Mouse (Mus musculus) common myeloid progenitor, adult 5-6 weeks (primary cell): ENCODE data around the gene Pip4k2a. TPM values are rescaled to one million over a fixed set of nuclear protein-coding genes. Genes with fewer than 3 reads are reported as not detected.

Source experiments
- ATAC-seq: replicated peaks from 2 replicates; pipeline ENCODE4 v1.8.0; 2016; ENCODE audit warnings: low read depth, mild to moderate bottlenecking, moderate TSS enrichment, inconsistent platforms; ENCODE audit not compliant: poor library complexity, severe bottlenecking
- total RNA-seq: library from RNA; stranded (forward); fragments of 200-1000, 187-1606 nt; gene quantifications from 2 replicates; pipeline ENCODE4 v1.2.3, GENCODE M21; 2017

Gene Pip4k2a
- total RNA-seq, 1 experiment from 2014 or later, result 51.8 TPM

DNA sequence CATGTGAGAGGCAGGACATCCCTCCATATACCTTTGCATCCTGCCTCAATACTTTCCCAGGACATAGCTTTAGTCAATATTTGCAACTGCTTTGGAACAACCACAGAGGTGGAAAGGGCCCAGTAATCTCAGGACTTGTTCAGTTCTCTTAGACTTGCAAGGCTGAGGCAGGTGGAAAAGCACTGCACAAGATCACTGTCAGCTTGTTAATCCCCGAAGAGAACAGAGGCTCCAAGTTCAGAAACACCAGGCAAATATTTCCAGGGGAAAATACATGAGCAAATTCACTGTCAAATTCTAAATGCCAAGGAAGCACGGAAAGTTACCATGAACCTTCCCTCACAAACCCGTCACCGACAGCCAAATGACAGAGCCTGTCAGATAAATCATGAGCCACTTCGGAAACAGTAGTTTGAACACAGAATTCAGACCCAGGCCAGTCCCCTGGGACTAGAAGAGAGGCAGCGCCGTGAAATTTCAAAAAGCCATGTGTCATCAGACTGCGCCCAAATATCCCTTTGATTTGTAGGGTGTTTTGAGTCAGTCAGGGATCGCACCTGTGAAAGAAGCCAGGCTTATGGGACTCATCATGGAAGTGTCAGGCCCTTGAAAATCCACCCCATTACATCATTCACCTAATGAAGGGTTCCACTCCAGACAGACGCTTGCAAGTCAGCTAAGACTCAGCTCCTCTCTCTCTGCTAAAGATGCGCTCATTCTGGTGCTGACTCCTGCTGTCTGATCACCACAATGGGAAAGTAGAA is 184.1 kb downstream of the Pip4k2a start:
- no peak for ATAC-seq

DNA sequence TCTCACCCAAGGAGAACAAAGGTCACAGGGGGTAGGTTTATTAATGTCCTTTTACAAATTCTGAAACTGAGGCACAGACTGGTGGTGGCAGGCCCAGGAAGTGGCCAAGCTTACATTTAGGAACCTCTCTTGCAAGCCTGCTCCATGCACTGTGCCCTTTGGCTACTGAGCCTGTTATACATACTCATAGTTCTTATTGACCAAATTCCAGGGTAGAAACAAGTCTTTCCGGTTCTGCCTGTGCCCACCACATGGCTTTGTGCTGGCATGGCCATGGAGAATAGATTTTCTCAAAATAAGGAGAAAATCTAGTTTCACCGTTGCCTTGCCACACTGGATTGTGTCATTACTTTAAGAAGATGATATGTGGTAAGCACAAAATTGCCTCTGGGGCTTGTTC is 190.0 kb downstream of the Pip4k2a start:
- ATAC-seq, result no peak

DNA sequence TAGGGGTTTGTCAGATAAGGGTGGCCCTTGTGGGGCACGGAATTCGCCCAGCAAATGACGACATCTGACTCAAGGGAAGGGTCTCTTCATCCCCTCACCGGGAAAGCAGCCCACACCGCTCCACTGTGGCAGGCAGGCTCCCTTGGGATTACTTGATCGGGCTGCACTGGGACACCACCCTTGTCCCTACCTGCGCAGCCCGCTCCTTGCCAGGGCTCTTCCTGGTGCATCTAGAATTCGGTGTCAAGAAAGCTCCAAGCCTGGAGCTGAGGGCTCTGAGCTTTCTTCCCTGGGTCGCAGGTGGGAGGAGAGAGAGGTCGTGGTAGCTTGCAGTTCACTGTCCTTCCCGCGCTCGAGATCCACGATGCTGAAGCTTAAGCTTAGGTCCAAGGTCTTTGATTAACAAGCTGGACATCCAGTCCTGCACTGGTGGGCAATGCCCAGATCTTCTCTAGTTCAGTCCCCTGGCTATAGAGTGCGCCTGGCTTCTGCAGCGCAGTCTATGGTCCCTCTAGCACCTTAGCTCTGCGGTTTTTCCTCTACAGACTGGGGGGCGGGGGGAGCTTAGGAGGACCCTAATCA is 196.6 kb downstream of the Pip4k2a start:
- ATAC-seq, result 0 out of 2 replicates have a peak, but pooled peaks have one; percentile 9

DNA sequence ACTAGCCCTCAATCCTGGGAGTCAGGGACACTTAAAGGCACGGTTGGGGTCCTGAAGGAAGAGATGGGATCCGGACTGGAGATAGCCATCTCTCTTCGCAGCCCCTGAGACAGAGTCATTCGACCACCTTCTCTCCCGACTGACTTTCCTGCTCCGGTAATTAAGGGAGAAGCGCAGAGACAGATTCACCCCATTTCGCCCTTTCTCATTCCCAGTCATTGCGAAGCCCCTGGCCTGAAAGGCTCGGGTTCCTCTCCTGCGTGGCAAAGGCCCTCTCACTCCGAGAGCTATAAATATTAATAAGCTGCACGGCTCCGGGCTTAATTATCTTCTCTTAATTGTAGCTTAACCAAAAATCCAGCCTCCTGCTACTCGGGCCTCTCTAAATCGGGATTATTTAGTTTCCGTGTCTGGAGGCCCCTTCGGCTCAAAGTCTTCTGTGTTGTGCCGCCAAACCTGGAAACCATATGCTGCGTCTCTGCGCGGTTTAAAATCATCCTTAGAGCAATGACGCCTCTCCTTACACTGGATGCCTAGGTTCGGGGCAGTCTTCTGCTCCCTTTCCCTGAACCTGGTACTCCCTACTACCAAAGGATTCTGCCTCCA is 197.2 kb downstream of the Pip4k2a start:
- ATAC-seq, result no peak

DNA sequence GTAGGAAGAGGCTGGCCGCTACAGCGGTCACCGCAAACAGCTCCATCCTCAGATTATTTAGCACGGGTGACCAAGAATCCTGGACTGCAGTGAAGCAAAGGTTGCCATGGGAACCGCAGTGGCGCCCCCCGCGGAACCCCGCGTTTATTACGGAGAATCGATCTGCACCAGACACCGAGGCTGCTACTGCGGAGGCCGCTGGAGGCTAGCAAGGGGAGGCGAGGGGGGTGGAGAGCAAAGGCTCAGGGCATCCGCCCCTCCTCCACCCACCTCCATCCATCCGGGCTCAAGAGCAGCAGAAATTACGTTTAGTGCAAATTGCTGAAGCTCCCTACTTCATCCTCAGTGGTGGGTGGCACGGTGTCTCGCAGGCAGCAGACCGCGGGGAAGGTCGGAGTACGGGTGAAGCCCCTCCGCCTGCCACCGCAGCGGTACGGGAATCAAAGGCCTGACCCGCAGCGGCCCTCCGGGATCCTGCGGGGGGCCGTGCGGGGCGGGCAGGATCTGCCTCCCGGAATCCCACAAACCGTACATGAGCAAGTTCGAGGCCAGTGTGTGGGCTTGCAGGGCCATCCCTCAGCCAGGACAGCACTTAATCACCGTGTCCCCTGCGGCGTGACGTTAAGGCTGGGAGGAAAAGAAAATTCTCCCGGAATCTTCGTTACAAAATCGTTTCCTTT is 197.8 kb downstream of the Pip4k2a start:
- ATAC-seq, result peak; percentile 55

DNA sequence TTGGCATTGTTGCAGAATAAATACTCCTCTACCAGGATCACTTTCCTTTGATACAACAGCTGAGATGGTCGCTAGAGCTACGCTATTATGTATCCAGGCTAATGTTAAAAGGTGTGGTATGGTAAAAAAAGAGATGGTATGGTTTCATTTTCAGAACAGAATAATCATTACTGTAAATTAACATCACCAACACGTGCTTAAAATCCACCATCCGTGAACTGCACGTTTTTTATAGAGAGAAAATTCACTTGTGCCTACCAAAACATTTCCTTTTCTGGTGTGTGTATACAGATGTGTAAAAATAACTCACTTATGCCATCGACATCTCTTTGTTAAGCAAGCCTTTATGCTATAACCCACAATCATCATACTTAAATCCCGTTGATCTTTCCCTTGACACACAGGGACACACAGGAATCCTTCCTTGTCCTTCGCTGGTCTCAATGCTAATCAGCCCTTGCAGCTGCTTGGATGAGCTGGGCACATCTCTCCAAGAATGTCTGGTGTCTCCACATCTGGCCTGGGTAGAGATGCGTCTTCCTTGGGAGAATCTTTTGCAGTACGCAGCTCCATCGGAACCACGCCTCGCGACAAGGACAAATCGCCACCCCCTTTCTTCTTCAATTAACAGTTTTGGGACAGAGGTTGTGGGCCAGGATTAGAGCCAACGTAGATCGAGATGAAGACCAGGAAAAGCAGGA is 198.5 kb downstream of the Pip4k2a start:
- no peak; the same call in 1 of the 2 replicates for ATAC-seq

DNA sequence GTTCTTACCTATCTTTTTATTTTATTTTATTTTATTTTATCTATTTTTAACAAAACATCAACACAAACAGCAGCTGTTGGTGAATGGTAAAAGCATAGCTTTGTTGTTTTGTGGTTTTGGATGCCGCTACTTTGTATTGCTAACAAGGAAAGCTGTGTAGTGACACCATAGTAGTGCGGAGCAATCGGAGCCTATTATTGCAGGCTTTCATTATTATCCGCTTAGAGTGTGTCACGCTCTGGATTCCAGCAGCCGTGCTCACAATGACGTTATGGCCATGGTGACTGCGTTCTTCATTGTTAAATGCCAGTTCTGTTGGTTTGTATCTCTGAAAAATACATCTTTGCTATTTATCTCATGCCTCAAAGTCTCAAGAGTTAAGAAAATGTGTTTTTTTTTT is 200.2 kb downstream of the Pip4k2a start:
- ATAC-seq, result no peak

DNA sequence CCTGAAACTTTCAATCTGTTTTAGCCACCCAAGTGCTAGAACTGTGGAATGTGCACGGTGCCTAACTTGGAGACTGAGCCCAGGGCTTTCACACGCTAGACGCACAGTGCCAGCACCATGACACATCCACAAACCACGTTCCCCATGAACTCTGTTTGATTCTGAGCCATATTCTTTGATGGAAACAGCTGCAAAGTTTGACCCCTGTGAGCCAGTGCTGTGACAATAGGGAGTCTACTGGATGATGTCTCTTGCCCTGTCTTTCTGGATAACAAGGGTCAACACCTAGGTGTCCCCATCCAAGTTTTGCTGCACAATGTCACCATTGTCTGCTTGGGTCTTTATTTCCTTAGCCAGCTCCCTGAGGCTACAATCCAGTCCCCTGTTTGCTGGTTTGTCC is 203.7 kb downstream of the Pip4k2a start:
- ATAC-seq, result no peak

Other genes with a start within 250 kb of the Pip4k2a start
- not detected in 2 replicates for gene 4930426L09Rik, start 217 bp upstream of the Pip4k2a start, total RNA-seq
- gene Armc3, start 201.2 kb upstream of the Pip4k2a start, total RNA-seq, result 0.37 and 2.1 TPM in 2 replicates